Mouse (Mus musculus): ENCODE results near the gene Zswim4.

DNA sequence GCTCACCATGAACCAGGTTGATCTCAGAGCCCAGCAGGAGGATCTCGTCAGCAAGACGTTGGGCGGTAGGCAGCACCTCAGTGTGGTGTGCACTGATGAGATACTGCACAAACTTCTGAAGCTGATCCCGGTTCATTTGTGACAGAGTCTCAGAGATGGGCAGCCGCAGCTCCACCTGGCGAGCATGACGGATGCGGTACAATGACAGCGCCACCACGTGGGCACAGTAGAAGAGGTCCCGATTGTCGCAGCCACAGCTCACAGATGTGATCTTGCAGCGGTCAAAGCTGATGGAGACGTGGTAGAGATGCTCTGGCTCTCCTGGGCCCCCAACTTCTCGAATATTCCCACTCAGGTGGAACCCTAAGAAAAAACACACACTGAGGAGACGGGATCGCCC lies 6.1 kb downstream of the Zswim4 start:
- TF ChIP-seq CTCF (conservative IDR thresholded peaks at IDR 0.05; ENCODE audit: low read length) (peak; percentile 52), NANOG (IDR thresholded peaks at IDR 0.05; ENCODE audit: borderline replicate concordance, low read length) (no peak)
